Mouse (Mus musculus) right cerebral cortex, postnatal 25 days (tissue): ENCODE data around the gene Gm49361.
"Not testable (repeated sequence)": the region's sequence is repeated elsewhere in the genome, so short reads cannot be mapped to it uniquely, and the experiment has no call there.

Experiments used
- DNase-seq: peaks from one replicate; pipeline ENCODE4 v3.0.0; 2022

The Gm49361 gene

GRCm38 (mm10) chr14:57746001-57746771, at the start of gene Gm49361:
Gm49361 (minus strand) TSS chr14:57746103.
- DNase-seq, result peak; percentile 78

- no peak for DNase-seq
These were observed 45.3 kb upstream of the Gm49361 start for GRCm38 (mm10) chr14:57791171-57791570.

GRCm38 (mm10) chr14:57789759-57790158, 43.9 kb upstream of the Gm49361 start:
- DNase-seq, result no peak

GRCm38 (mm10) chr14:57789311-57789710, 43.4 kb upstream of the Gm49361 start:
- no peak for DNase-seq

GRCm38 (mm10) chr14:57787406-57787805, 41.5 kb upstream of the Gm49361 start:
- no peak for DNase-seq

GRCm38 (mm10) chr14:57772157-57772815, 26.4 kb upstream of the Gm49361 start:
- no peak for DNase-seq

GRCm38 (mm10) chr14:57769102-57769501, 23.2 kb upstream of the Gm49361 start:
- no peak for DNase-seq

GRCm38 (mm10) chr14:57760447-57761412, 14.8 kb upstream of the Gm49361 start:
- no peak for DNase-seq

GRCm38 (mm10) chr14:57758237-57758636, 12.3 kb upstream of the Gm49361 start, which contains the start of gene Lats2:
Lats2 (minus strand) TSS chr14:57758388.
- no peak for DNase-seq

GRCm38 (mm10) chr14:57756094-57756493, 10.2 kb upstream of the Gm49361 start:
- no peak for DNase-seq

GRCm38 (mm10) chr14:57755661-57756060, 9.8 kb upstream of the Gm49361 start:
- no peak for DNase-seq

- no peak for DNase-seq
These were observed 7.6 kb upstream of the Gm49361 start for GRCm38 (mm10) chr14:57753351-57753992.

- DNase-seq, result not testable (repeated sequence)
These were observed 5.1 kb upstream of the Gm49361 start for GRCm38 (mm10) chr14:57751006-57751405.

GRCm38 (mm10) chr14:57749501-57749900, 3.6 kb upstream of the Gm49361 start:
- no peak for DNase-seq

GRCm38 (mm10) chr14:57745291-57745969, 473 bp downstream of the Gm49361 start:
- DNase-seq, result peak; percentile 31

- no peak for DNase-seq
These were observed 1.4 kb downstream of the Gm49361 start for GRCm38 (mm10) chr14:57744547-57744946.

- DNase-seq, result no peak
These were observed 5.3 kb downstream of the Gm49361 start for GRCm38 (mm10) chr14:57740651-57741050.

GRCm38 (mm10) chr14:57737089-57737488, 8.8 kb downstream of the Gm49361 start:
- no peak for DNase-seq

GRCm38 (mm10) chr14:57736141-57736540, 9.8 kb downstream of the Gm49361 start:
- DNase-seq, result no peak

GRCm38 (mm10) chr14:57732668-57733293, 13.1 kb downstream of the Gm49361 start:
- DNase-seq, result no peak

GRCm38 (mm10) chr14:57730527-57730926, 15.4 kb downstream of the Gm49361 start:
- no peak for DNase-seq
